Mouse (Mus musculus): Measurements from ENCODE around the gene Misp.

Gene Misp

DNA sequence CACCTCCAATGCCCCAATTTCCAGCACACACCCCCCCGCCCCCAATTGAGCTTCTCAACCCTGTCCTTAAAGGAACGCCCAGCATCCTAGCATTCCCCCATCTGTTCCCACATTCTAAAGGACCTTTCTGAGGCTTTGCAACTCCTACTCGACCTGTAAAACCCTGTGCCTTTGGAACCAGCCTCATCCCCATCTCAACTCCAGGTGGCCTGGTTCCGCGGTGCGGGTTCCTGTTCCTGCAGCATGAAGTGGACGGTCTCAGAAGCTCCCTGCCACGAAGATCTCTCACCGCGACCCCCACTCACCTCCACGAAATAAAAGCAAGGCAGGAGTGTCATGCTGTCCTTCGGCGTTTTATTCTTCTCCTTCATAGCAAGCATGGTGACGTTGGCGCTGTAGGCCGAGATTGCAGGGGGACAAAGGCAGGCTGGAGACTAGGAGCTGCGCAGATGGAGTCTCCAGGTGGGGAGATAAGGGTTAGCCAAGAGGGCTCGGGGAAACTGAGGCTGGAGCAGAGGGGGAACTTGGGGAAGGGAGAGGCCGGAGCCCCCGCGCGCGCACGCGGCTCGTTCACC is 53.0 kb downstream of the Misp start:
- DNase-seq (ENCODE audit: low spot score in 2 of 2): no peak

DNA sequence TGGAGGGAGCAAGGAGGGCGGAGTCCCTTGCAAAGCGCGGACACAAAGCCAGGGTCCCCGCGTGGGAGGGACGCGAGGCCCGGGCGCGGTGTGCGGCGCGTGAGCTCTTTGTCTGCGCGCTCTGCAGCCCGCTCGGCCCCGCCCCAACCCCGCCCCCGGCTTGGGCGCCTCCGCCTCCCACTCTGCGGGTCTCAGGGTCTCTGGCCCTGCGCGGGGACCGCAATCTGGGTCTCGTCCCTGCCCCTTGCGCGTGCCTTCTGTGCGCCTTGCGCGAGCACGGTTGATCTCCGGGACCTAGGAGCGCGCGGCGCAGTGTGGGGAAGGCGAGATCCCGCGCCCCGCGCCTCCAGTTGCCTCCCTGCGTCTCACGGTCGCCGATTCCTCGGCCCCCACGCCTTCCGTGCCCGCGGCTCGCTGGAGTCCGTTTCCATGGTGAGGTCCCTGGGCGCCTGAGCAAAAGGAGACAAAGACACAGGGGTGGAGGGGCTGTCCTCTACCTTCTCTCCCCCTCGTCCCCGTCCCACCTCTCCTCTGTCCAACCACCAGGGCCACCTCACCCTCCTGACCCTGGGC is 53.6 kb downstream of the Misp start, which contains the start of the genes Prtn3 and Plppr3:
Prtn3 (plus strand) TSS at position 187 of the 573 bp plus-strand sequence.
Plppr3 (minus strand) TSS at position 345 of the 573 bp plus-strand sequence.
- DNase-seq (ENCODE audit: low spot score in 2 of 2): no peak

DNA sequence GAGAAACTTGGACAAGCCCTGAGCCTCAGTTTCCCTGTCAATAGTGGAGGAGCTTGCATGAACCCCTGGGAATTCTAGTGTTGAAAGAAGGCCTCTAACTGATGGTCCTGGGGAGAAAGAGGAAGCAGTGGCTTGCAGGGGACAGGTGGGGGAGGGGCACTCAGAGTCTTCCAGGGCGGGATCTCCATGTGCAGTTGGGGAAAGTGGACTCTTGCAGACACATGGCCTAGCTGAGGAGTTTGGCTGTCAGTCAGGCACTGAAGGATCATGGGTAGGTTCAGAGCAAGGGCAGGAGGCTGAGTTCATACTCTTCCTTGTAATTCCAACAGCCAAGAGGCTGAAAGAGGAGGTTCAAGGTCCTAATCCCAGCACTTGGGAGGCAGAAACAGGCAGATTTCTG is 56.4 kb downstream of the Misp start:
- no peak for DNase-seq (ENCODE audit: low spot score in 2 of 2)

DNA sequence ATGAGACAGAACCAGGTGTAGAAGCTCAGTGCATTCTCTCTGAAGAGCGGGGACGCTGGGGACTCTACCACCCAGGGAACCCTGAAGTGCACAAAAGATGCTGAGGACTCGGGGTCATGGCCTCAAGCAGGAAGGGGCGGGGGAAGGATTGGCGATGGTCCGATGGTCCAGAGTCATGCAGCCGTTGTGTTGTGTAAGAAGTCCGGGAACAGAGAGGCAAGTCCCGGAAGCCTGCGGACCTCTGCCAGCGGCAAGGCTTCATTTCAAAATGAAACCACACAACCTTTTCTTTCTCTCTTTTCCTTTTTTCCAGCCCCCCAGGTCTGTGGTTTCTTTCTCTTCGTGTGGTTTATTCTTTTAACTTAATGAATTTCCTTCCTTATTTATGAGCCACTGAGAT is 57.0 kb downstream of the Misp start:
- no peak for DNase-seq (ENCODE audit: low spot score in 2 of 2)

DNA sequence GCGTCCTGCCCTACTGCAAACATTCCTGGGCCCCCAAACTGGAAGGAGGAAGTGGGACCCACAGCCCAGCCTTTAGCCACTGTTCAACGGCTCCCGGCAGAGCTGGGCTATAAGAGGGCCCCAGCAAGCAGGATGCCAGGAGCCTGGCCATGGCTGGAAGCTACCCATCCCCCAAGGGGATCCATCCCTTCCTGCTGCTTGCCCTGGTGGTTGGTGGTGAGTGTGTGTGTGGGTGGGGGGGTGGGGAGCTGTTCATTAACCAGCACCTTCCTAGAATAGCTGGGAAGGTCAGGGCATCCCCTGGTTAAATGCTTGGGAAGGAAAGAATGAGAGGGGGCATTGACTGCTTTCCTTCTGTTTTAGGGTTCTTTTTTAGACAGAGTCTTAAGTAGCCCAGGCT is 58.7 kb downstream of the Misp start:
- DNase-seq (ENCODE audit: low spot score in 2 of 2): no peak

All from thymus, postnatal 10 days (tissue).